Mouse (Mus musculus) kidney, adult 2 months (tissue): ENCODE data around the gene Rassf3.

Source experiments
- CTCF ChIP-seq: fragments of 200-500 bp; conservative IDR thresholded peaks from 2 replicates; pipeline ENCODE4 v1.5.1; 2011; ENCODE audit warnings: low read depth, mild to moderate bottlenecking, control low read depth, low read length, moderate library complexity, mixed read lengths; ENCODE audit not compliant: insufficient read depth, insufficient read length
- POLR2A ChIP-seq: fragments of 200-500 bp; IDR thresholded peaks from one replicate; pipeline ENCODE4 v1.6.1; 2011; ENCODE audit warnings: low read depth, low read length, control low read depth

- TF ChIP-seq POLR2A (no peak), CTCF (peak; percentile 62)
Observed at GRCm38 (mm10) chr10:121500034-121500433, 23.9 kb upstream of the Rassf3 start.
